Mouse (Mus musculus): ENCODE results near the gene Actn1.

GRCm38 (mm10) chr12:80137744-80138143 is 122.4 kb downstream of the Actn1 start:
- TF ChIP-seq CTCF (IDR thresholded peaks at IDR 0.05; ENCODE audit: borderline replicate concordance, insufficient read depth, low read length) (no peak), POLR2A (IDR thresholded peaks at IDR 0.05; ENCODE audit: low read depth, low read length) (no peak)
